Mouse (Mus musculus) bone marrow, adult 2 months (tissue): ENCODE data around the gene Ttll8.

Source experiments
- CTCF ChIP-seq: fragments of 200-500 bp; IDR thresholded peaks from 2 replicates; pipeline ENCODE4 v1.5.1; 2011; ENCODE audit warnings: low read length, control low read depth; ENCODE audit not compliant: control insufficient read depth, insufficient read depth
- POLR2A ChIP-seq: fragments of 200-500 bp; IDR thresholded peaks from 2 replicates; pipeline ENCODE4 v1.6.1; 2011; ENCODE audit warnings: low read depth, mild to moderate bottlenecking, control low read depth, low read length, borderline replicate concordance; ENCODE audit not compliant: control insufficient read depth

DNA sequence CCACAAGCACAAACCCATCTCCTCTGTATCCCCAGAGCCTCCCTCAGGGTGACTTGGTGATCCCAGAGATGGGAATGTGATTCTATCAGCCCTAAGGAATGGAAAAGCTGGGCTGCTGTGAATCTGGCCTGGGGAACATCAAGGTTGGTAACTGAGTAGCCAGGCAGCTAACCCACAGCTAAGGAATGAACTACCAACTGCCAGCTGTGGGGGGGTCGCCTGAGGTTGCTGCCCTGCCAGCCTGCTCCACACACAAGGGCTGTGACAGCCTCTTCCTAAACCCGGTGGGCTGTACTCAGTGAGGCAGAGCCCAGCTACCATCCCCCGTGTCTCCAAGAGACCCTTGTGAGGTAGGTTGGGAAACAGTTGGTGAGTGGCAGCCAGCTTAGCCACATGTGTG is 103.1 kb downstream of the Ttll8 start:
- TF ChIP-seq CTCF, result no peak
- no peak for TF ChIP-seq POLR2A
